Mouse (Mus musculus): ENCODE results near the gene Plcb4. TPM values are rescaled to one million over a fixed set of nuclear protein-coding genes. Genes with fewer than 3 reads are reported as not detected.
"Not testable (repeated sequence)": the region's sequence is repeated elsewhere in the genome, so short reads cannot be mapped to it uniquely, and the experiment has no call there.

Plcb4 gene
- polyA plus RNA-seq, 1 experiment from 2014 or later: 8.6 TPM

- peak overlapping the region; percentile 9; the same call in 1 of the 2 replicates for H3K27ac ChIP-seq
- H3K4me3 ChIP-seq (replicated peaks; ENCODE audit: low read depth, low read length): no peak overlapping the region
- H3K36me3 ChIP-seq (ENCODE audit: insufficient read depth, low read length): no peaks in the 10 kb centered on the region
- no peak overlapping the region for H3K4me2 ChIP-seq (ENCODE audit: low read length)
- 28% methylated on average over 12 of the region's 12 CpGs for WGBS
- TF ChIP-seq CTCF (IDR thresholded peaks at IDR 0.05; ENCODE audit: low read depth): no peak
- peaks cover 3% of the 10 kb centered on the region; the same call in 1 of the 2 replicates for H3K4me1 ChIP-seq (replicated peaks; ENCODE audit: insufficient read depth, low read length)
- ATAC-seq (replicated peaks; ENCODE audit: low FRiP score, low read depth) (no peak; the same call in 1 of the 2 replicates), DNase-seq (ENCODE audit: low spot score) (peak; percentile 66)
- no peaks in the 10 kb centered on the region for H3K9me3 ChIP-seq (replicated peaks; ENCODE audit: low read length)
- no peaks in the 10 kb centered on the region for H3K27me3 ChIP-seq (ENCODE audit: insufficient read depth, low read length)
- H3K9ac ChIP-seq (ENCODE audit: low read depth, low read length): no peak overlapping the region
These were observed 34.0 kb downstream of the Plcb4 start for GRCm38 (mm10) chr2:135692568-135693488.

- DNase-seq (ENCODE audit: low spot score) (no peak), ATAC-seq (replicated peaks; ENCODE audit: low FRiP score, low read depth) (no peak)
- Histone ChIP-seq H3K27me3 (ENCODE audit: insufficient read depth, low read length) (no peaks in the 10 kb centered on the region), H3K27ac (no peak overlapping the region), H3K4me3 (replicated peaks; ENCODE audit: low read depth, low read length) (no peak overlapping the region), H3K36me3 (ENCODE audit: insufficient read depth, low read length) (no peaks in the 10 kb centered on the region), H3K4me2 (ENCODE audit: low read length) (no peak overlapping the region), H3K9me3 (replicated peaks; ENCODE audit: low read length) (no peaks in the 10 kb centered on the region), H3K9ac (ENCODE audit: low read depth, low read length) (no peak overlapping the region), H3K4me1 (replicated peaks; ENCODE audit: insufficient read depth, low read length) (no peaks in the 10 kb centered on the region)
- peak; percentile 5; the same call in 1 of the 2 replicates for TF ChIP-seq CTCF (IDR thresholded peaks at IDR 0.05; ENCODE audit: low read depth)
- WGBS: 92% methylated on average over 7 of the region's 7 CpGs
These were observed 42.0 kb downstream of the Plcb4 start for GRCm38 (mm10) chr2:135700686-135701413.

GRCm38 (mm10) chr2:135704673-135705072, 45.9 kb downstream of the Plcb4 start:
- Histone ChIP-seq H3K27me3 (ENCODE audit: insufficient read depth, low read length) (no peaks in the 10 kb centered on the region), H3K4me2 (ENCODE audit: low read length) (no peak overlapping the region), H3K36me3 (ENCODE audit: insufficient read depth, low read length) (no peaks in the 10 kb centered on the region), H3K4me3 (replicated peaks; ENCODE audit: low read depth, low read length) (no peak overlapping the region), H3K27ac (no peak overlapping the region), H3K9ac (ENCODE audit: low read depth, low read length) (no peak overlapping the region), H3K9me3 (replicated peaks; ENCODE audit: low read length) (no peaks in the 10 kb centered on the region), H3K4me1 (replicated peaks; ENCODE audit: insufficient read depth, low read length) (no peaks in the 10 kb centered on the region)
- DNase-seq (ENCODE audit: low spot score): no peak
- WGBS: 89% methylated on average over 5 of the region's 5 CpGs
- no peak for TF ChIP-seq CTCF (IDR thresholded peaks at IDR 0.05; ENCODE audit: low read depth)
- no peak for ATAC-seq (replicated peaks; ENCODE audit: low FRiP score, low read depth)

DNA sequence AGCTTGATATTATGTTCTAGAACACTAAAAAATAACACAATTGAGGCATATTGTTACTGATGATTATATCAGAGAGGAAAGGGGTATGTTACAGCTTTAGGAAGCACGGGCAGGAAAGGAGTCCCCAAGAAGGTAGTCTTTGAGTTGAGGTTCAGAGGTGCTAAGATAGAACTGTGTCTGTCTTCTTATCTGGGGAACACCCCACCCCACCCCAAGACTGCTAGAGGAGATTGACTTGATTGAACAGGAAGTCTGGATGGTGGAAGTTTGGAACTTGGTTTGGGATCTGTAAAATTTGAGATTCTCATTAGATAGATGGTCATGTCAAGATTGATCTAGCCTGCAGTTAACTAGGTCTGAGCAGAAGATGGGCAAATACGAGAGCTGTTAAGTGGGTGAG, 48.5 kb downstream of the Plcb4 start:
- no peak overlapping the region for H3K9ac ChIP-seq (ENCODE audit: low read depth, low read length)
- no peak overlapping the region for H3K27ac ChIP-seq
- no peak for TF ChIP-seq CTCF (IDR thresholded peaks at IDR 0.05; ENCODE audit: low read depth)
- H3K9me3 ChIP-seq (replicated peaks; ENCODE audit: low read length): no peaks in the 10 kb centered on the region
- no peak overlapping the region for H3K4me3 ChIP-seq (replicated peaks; ENCODE audit: low read depth, low read length)
- H3K4me2 ChIP-seq (ENCODE audit: low read length): no peak overlapping the region
- DNase-seq (ENCODE audit: low spot score): no peak
- 93% methylated on average over 2 of the region's 2 CpGs for WGBS
- H3K36me3 ChIP-seq (ENCODE audit: insufficient read depth, low read length): no peaks in the 10 kb centered on the region
- 0 out of 2 replicates have a peak, but pooled peaks cover 4% of the 10 kb centered on the region for H3K4me1 ChIP-seq (replicated peaks; ENCODE audit: insufficient read depth, low read length)
- no peak for ATAC-seq (replicated peaks; ENCODE audit: low FRiP score, low read depth)
- no peaks in the 10 kb centered on the region for H3K27me3 ChIP-seq (ENCODE audit: insufficient read depth, low read length)

GRCm38 (mm10) chr2:135708386-135708785, 49.6 kb downstream of the Plcb4 start:
- H3K4me2 ChIP-seq (ENCODE audit: low read length): no peak overlapping the region
- no peak overlapping the region for H3K9ac ChIP-seq (ENCODE audit: low read depth, low read length)
- H3K4me3 ChIP-seq (replicated peaks; ENCODE audit: low read depth, low read length): no peak overlapping the region
- H3K27ac ChIP-seq: no peak overlapping the region
- no peaks in the 10 kb centered on the region for H3K27me3 ChIP-seq (ENCODE audit: insufficient read depth, low read length)
- WGBS: 54% methylated on average over 3 of the region's 3 CpGs
- peak; percentile 75 for DNase-seq (ENCODE audit: low spot score)
- no peaks in the 10 kb centered on the region for H3K9me3 ChIP-seq (replicated peaks; ENCODE audit: low read length)
- TF ChIP-seq CTCF (IDR thresholded peaks at IDR 0.05; ENCODE audit: low read depth): no peak
- ATAC-seq (replicated peaks; ENCODE audit: low FRiP score, low read depth): no peak
- 0 out of 2 replicates have a peak, but pooled peaks cover 4% of the 10 kb centered on the region for H3K4me1 ChIP-seq (replicated peaks; ENCODE audit: insufficient read depth, low read length)
- no peaks in the 10 kb centered on the region for H3K36me3 ChIP-seq (ENCODE audit: insufficient read depth, low read length)

DNA sequence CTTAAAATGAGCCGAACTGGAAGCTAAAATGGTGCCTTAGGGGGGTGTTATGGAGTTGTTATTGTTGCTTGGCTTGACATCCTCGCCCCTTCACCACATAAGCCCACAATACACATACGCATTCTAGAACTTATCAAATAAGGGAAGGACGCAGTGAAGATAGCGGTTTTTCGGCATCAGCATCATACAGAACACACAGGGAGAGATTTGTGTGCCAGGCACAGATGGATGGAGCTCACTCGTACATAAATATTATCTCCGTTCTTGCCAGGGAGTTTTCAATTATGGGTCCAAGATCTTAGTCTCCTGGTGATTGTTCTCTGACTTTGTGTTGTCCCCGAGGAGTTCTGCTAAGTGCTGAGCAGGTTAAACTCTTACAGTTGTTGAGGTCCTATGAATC, 50.0 kb downstream of the Plcb4 start:
- ATAC-seq (replicated peaks; ENCODE audit: low FRiP score, low read depth) (no peak), DNase-seq (ENCODE audit: low spot score) (no peak)
- Histone ChIP-seq H3K4me2 (ENCODE audit: low read length) (no peak overlapping the region), H3K36me3 (ENCODE audit: insufficient read depth, low read length) (no peaks in the 10 kb centered on the region), H3K9ac (ENCODE audit: low read depth, low read length) (no peak overlapping the region), H3K27ac (no peak overlapping the region), H3K27me3 (ENCODE audit: insufficient read depth, low read length) (no peaks in the 10 kb centered on the region), H3K4me3 (replicated peaks; ENCODE audit: low read depth, low read length) (no peak overlapping the region), H3K9me3 (replicated peaks; ENCODE audit: low read length) (no peaks in the 10 kb centered on the region), H3K4me1 (replicated peaks; ENCODE audit: insufficient read depth, low read length) (0 out of 2 replicates have a peak, but pooled peaks cover 4% of the 10 kb centered on the region)
- TF ChIP-seq CTCF (IDR thresholded peaks at IDR 0.05; ENCODE audit: low read depth): no peak
- 84% methylated on average over 9 of the region's 9 CpGs for WGBS

DNA sequence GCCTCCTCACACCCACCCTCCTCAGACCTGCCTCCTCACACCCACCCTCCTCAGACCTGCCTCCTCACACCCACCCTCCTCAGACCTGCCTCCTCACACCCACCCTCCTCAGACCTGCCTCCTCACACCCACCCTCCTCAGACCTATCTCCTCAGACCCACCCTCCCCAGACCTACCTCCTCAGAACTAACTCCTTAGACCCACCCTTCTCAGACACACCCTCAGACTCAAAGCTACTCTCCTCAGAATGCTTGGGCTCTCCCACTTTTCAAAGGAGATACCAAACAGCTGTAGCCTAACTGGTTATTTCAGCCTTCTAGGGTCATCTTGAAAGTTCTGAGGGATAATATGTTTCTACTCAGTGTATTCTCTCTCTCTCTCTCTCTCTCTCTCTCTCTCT, 50.9 kb downstream of the Plcb4 start:
- H3K4me2 ChIP-seq (ENCODE audit: low read length); H3K27ac ChIP-seq; H3K9ac ChIP-seq (ENCODE audit: low read depth, low read length); H3K9me3 ChIP-seq (replicated peaks; ENCODE audit: low read length); H3K36me3 ChIP-seq (ENCODE audit: insufficient read depth, low read length); DNase-seq (ENCODE audit: low spot score); H3K4me3 ChIP-seq (replicated peaks; ENCODE audit: low read depth, low read length); H3K4me1 ChIP-seq (replicated peaks; ENCODE audit: insufficient read depth, low read length); H3K27me3 ChIP-seq (ENCODE audit: insufficient read depth, low read length); ATAC-seq (replicated peaks; ENCODE audit: low FRiP score, low read depth): not testable (repeated sequence)

All from kidney, postnatal 0 days (tissue).